Mouse (Mus musculus) heart, adult 11 months (tissue): ENCODE data around the gene Metrnl.

Source experiments
- DNase-seq: peaks from one replicate; pipeline ENCODE4 v3.0.0; 2022

The Metrnl gene

DNA sequence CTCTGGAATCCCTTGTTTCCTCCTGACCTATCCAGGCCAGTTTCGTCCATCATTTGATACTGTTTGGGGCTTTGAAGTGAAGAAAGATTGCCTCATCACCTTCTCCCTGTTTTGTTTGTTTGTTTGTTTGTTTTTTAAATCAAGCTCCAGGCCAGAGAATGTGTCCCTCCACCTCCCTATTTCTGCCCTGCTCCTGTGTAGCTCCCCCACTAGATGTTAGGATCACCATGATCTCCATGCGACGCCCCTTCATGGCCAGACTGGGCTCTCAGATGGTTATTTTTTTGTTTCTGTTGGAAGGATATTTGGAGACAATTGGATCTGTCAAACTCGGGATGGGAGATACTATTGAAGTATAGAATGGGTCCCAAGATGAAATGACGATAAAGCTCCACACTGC lies at the start of gene Metrnl:
Metrnl (plus strand) TSS at position 301 of the 400 bp plus-strand sequence.
- DNase-seq = no peak

DNA sequence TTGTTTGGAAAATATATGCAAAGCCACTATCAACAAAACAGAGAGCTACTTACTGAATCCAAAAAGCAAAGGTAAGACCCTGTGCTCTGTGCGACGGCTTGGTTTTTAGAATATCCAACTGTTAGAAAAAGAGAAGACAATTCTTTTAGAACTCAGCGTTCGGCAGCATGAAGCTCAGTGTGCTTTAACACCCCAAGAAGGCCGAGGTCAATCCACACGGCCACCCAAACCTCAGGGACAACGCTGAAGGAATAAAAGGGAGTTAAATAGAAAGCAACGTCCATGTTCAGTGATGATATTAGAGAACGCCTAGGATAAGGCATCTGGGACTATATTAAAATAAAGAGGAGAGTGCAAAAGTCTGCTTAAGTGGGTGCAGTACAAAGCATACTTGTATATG lies 49.8 kb upstream of the Metrnl start:
- peak; percentile 61 for DNase-seq

DNA sequence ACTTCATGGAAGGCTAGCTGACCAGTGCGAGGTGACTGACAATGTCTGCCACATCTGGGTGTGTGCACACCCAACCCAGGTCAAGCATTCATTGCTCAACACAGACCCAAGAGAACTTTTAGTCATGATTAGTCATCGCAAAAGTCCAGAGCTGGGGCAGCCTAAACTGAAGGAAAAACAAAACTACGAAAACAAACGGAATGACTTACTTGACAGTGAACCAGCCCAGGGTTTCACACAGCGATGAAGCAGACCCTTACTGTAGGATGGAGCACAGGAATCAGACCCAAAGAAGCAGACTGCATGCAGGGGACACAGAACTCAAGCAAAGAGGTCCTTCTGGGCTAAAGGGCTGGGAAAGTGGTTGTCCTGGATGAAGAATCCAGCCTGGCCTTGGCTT lies 49.4 kb upstream of the Metrnl start:
- DNase-seq = peak; percentile 95

DNA sequence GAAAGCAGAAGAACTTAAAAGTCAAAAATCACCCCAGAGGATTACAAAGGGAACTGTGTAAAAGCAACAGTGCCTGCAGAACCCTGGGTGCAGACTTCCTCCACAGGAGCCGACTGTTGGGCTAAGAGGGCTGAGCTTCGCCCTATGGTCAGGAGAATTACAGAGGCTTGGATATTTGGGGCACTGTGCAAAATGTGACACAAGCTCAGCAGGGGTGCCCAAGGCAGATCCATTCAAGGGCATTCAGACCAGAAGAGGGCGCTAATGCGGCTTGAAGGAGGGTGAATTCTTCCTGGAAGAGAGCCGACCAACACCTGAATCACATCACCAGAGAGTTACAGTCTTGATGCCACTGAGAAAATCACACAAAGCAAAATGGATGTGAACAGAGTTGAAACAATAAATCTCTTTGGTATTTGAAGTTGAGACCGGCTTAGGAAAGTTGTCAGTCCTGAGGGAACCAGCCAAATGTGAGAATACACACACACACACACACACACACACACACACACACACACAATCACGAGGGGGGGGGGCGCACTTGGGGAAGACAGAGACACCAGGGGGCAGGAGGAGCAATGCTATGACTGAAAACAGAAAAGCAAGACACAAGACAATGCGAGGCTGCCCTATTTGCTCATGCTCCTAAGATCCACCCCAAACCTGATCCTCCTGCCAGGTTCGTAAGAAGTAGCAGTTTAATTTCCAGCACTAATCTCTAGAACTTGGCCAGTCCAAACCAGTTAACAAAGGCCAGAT lies 48.6 kb upstream of the Metrnl start:
- DNase-seq = peak; percentile 95

DNA sequence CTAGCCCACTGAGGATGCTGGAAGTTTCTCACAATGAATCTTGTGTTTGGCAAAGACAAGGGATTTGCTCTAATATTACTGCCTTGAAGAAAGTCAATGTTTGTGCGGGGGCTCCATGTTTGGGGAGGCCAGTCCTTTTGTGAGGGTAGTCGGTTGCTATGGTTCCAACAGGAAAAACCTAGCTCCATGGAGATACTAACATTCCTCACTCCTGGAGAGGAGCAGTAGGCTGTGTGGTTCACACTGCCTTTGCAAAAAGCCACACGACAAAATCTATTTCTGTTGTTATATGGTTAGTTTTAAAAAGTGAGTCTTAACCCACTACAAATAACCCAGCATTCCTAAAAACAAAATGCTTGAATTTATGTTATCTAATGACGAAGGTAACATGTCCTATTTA lies 47.7 kb upstream of the Metrnl start:
- peak; percentile 49 for DNase-seq

DNA sequence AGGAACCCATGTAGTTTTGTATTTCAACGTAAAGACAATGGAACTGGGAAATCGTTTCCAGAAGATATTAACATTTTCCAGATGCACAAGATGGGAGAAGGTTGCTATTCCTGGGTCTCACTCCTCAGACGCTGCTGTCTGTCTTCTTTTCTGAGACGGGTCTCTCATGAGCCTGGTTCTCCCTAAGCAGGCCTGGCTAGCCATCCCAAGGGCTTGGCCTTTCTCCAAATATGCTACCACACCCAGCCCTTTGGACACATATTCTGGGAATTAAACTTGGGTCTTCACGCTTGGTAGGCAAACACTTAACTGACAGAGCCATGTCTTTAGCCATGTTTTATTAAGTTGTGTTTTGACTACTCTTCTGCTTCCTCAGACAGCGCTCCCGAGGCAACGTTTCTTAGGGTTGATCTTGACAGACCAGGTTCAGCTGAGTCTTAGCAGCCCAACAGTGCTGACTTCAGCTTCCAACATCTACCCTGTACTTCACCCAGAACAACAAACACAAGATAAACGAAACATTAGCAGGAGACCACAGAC lies 46.9 kb upstream of the Metrnl start:
- DNase-seq = peak; percentile 83

DNA sequence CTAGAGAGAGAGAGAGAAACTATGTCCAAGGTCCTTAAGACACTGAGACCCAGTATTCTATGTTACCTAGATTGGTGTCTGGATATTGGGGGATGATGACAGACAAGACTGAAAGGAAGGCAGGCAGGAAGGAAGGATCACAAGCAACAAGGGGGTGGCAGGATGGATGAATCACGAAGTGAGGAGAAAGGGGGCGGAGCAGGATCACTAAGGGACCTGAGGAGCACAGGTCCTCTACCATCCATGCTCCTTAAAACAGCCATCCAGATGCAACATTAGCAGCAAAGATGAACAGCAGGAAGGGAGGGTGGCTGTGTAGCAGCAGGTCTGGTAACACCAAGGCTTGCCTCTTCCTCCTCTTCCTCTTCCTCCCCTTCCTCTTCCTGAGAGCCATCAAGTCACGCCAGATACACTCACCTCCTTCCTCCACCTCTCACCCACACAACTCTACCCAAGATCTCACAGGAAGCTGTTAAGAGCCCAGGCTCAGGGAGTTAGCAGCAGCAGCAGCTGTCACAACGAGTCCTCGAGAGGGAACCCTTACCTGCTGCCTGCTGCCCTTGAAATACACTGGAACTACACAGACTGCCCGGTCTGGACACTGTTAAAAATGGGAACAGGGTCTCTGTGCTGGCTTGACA lies 46.1 kb upstream of the Metrnl start:
- peak; percentile 85 for DNase-seq

DNA sequence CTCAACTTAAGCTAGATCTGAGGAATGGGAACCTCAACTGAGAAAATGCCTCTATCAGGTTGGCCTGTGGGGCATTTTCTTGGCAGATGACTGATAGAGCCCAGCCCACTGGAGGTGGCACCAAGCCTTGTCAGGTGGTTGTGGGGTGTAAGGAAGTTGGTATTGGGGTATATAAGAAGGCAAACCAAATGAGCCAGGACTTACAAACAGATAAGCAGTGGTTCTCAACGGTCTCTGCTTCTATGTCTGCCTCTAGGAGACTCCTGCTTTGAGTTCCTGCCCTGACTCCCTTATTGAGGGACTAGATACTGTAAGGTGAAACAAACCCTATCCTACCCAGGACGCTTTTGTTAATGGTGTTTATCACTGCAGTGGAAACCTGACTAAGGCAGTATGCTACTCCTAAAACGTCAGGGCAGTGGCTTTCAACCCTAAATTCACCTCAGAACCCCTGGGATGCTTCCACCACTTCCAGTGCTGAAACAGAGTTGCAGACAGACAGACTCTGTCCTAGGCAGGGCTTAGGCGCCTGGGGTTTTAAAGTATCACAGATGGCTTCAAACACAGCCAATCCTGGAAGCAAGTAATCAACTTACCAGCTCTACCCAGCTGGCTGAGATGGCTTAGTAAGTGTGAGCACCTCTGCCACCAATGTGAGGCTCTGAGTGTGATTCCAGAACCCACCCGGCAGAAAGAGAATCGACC lies 45.4 kb upstream of the Metrnl start:
- DNase-seq = peak; percentile 44

DNA sequence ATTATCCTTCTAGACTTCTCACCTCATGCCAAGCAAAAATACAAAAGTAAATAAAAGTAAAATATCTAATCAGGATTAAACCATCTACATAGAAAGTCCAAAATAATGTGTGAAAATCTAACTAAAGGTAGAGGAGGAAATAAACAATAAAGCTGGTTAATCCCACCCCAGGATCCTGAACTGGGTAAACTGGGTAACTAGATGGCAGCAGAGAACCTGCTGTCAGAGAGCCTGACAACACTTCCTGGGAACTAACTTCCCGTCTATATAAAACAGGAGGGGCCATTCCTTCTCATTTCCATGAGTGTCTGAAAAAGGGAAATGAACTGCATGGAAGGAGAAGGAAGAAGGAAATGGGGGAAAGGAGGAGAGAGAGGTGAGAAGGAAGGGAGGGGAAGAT lies 43.2 kb upstream of the Metrnl start:
- DNase-seq = peak; percentile 80

DNA sequence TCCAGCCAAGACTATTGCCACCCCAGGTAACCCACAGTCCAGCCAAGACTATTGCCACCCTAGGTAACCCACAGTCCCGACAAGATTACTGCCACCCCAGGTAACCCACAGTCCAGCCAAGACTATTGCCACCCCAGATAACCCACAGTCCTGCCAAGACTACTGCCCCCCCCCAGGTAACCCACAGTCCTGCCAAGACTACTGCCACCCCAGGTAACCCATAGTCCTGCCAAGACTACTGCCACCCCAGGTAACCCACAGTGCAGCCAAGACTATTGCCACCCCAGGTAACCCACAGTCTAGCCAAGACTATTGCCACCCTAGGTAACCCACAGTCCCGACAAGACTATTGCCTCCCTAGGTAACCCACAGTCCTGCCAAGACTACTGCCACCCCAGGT lies 40.7 kb upstream of the Metrnl start:
- peak; percentile 69 for DNase-seq

DNA sequence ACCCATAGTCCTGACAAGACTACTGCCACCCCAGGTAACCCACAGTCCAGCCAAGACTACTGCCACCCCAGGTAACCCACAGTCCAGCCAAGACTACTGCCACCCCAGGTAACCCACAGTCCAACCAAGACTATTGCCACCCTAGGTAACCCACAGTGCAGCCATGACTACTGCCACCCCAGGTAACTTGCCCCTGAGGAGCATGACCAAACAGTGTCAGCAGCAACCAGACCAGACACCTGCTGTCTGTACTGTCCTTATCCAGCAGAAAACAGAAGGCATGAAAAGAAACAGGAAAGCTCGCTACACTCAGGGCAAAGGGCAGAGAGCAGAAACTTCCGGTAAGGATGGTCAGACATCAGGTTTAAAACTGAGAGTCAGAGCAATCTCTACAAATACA lies 40.2 kb upstream of the Metrnl start:
- DNase-seq = peak; percentile 80

DNA sequence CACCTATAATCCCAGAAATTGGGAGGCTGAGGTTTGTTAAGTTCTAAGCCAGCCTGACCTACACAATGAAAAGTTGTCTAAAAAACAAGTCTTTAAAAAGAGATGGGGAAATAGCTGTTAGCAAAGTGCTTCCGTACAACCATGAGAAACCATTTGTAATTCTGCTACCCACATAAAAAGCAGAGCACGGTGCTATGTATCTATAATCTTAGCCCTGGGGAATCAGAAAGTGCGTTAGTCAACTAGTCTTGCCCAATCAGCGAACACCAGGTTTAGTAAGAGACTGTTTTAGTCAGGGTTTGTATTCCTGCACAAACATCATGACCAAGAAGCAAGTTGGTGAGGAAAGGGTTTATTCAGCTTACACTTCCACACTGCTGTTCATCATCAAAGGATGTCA lies 33.8 kb upstream of the Metrnl start:
- DNase-seq = peak; percentile 49

DNA sequence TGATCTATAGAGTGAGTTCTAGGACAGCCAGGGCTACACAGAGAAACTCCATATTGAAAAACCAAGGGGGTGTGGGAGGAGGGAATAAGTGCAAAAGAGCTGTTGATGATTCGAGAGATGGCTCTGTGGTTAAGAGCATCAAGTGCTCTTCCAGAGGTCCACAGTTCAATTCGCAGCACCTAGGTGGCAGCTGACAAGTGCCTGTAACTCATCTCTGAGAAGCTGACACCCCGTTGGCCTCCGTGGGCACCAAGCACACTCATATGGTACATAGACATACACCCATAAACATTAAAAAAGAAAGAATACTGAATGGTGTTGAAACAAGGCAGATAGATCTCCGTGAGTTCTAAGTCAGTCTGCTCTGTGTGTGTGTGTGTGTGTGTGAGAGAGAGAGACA lies 32.6 kb upstream of the Metrnl start:
- peak; percentile 85 for DNase-seq

DNA sequence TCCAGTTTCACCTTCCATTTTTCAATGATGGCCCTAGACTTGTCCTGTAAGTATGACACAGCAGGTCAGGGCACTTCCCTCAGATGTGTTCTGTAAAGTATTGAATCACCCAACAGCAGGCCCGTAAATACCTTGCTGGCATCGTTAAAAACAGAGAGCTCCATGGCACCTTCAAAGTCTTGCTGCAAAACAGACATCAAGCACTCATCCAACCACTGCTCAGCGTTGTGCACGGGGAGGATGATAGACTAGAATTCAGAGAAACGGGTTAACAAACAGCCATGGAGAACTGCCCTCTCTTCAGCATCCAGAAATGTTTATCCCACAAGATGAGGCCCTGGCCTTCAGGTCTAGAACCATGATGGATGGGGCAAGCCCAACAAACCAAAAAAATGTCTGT lies 30.4 kb upstream of the Metrnl start:
- peak; percentile 75 for DNase-seq

DNA sequence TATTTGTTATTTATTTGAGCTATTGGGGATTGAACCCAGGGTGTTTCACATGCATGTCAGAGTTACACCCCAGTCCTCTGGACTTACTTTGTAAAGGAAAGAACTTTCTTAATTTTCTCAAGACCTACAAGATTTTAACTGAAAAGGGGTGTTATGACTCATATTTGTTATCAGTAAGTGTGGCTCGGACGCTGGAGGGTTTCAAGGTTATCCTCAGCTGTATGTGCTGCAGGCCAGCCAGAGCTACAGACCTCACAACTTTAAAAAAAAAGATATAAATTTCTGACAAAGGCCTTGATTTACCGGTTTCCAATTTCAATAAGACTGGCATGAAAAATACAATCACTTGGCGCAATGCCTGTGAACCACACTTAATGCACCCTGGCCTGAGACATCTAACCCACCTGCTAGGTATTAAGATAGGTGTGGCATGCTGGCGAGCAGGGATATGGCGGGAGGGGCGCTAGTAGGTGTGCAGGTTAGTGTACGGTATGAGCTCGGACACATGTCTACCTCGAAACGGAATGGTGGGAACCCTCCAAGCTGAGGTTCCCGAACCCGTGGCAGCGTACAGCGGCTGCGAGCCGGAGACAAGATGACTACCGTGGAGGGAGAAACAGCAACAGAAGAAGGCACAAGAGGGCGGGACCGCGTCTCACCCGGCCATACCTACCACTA lies 28.9 kb upstream of the Metrnl start:
- no peak for DNase-seq

DNA sequence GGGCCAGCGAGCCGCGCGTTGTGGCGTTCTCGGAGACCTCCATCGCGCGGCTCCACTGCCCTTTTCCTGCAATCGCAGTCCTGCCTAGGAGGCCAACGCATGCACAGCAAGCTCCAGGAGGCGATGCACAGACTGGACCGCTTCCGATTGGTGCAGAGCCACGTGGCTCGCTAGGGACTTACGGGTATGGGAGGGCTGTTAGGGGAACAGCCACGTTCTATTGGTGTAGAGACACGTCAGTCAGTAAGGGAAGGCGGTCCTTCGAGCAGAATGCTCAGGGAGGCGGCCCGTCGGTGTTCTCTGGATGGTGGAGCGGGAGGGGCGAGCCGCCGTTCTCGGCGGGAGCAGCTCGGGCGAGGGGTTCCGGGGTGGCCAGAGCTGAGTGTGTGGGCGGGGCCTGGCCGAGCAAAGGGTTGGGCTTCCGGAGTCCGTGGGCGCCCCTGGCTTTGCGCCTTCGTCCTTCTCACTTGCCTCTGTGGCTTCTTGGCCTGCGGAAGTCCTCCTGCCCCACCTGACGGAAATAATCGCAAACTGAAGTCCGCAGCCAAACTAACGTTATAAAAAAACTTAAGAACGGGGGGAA lies 28.3 kb upstream of the Metrnl start, which contains the start of gene B3gntl1:
B3gntl1 (minus strand) TSS at position 164 of the 583 bp plus-strand sequence.
- DNase-seq = peak; percentile 100

DNA sequence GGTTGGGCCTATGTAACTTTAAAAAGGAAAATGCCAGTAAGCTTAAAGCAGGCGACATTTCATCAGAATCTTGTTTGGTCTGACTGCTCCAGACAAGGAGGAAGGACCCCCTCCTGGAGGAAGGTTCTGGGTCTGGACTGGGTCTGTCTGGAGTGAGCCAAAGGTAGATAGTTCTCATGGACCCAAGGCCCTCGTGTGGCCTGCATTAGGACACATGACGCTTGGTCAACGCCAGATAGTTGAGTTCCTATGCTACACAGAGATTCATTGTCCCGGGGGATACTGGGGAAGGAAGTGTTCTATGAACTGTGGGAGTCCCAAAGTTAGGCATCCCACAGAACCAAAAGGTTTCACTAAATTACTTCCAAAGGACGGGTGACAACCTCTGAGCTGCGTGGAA lies 27.7 kb upstream of the Metrnl start:
- no peak for DNase-seq

DNA sequence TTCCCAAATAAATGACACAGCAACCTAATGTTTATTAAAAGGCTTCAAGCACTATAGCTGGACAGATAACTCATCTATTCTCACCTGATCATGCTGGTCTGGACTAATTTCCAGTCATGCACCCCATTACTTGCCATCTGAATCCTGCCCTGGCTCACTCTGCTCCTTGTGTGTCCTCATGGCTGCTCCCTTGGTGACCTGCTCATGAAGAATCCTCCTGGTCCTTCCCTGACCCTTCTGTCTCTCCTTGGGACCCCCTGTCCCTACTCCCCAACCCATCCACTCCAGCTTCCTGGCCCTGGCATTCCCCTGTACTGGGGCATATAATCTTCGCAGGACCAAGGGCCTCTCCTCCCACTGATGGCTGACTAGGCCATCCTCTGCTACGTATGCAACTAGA lies 24.5 kb upstream of the Metrnl start:
- DNase-seq = peak; percentile 85

DNA sequence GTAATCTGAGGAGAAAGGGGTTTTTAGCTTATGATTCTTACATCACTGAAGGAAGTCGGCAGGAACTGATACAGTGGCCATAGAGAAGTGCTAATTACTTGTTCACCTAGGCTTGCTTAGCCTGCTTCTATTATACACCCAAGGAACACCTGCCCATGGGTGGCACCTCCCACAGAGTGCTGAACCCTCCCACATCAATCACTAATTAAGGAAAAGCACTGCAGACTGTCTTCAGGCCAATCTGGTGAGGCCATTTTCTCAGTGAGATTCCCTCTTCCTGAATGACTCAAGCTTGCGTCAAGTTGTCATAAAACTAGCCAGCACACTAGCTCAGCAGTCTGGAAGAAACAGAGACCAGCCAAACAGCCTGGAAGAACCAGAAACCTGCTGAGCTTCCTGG lies 21.8 kb upstream of the Metrnl start:
- DNase-seq = peak; percentile 77

DNA sequence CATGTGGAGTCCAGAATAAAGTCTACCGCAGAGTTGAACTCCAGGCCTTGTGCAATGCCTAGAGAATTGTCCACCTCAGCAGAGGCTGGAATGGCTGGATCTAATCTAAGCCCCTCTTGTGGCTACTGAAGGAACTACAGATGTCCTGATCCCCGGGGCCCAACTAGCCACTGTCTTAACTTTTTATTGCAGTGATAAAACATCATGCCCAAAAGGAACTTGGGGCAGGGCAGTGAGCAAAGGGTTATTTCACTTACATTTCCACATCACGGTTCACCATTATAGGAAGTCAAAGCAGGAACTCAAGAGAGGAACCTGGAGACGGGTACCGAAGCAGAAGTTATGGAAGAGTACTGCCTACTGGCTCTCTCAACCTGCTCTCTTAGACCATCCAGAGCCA lies 20.6 kb upstream of the Metrnl start:
- peak; percentile 88 for DNase-seq

DNA sequence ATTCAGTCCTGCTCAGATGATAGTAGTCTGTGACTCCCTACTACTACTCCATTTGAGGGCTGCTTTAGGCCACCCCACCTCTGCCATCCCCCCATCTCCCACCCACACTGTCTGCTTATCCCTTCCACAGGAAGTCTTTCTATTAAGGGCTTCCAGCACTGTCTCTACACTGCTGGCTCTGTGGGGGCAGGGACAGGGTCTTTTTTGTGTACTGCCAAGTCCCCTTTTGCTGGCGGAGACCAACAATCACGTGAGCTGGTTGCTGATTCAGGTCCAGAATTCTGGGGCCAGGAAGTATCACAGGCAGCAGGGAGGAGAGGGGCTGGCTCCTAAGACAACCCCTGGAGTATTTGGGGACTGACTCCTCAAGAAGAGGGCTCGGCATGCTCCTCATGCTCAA lies 18.1 kb upstream of the Metrnl start:
- DNase-seq = peak; percentile 74

DNA sequence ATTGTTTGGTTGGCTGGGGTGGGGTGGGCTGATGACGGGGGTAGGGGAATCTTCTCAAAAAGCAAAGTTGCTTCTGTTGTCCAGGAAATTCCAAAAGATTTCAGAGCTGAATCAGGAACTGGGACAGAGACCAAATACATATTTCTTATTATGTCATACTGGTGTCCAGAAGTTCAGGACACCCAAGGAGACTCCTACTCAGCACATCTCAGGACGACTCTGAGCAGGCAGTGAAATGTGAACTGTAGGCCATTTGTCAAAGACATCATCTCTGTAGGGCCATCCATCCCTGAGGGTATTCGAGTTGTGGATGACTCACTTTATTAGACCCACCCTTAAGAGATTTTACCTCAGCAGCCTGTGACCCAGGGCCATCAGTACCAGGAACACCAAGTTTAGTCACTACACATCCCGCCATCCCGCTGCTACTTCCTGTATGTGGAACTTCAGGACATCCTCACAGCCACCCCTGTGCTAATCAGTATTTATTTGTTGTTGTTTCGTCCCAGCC lies 15.8 kb upstream of the Metrnl start:
- DNase-seq = peak; percentile 93
